Mouse (Mus musculus): Measurements from ENCODE around the gene Plscr2.

DNA sequence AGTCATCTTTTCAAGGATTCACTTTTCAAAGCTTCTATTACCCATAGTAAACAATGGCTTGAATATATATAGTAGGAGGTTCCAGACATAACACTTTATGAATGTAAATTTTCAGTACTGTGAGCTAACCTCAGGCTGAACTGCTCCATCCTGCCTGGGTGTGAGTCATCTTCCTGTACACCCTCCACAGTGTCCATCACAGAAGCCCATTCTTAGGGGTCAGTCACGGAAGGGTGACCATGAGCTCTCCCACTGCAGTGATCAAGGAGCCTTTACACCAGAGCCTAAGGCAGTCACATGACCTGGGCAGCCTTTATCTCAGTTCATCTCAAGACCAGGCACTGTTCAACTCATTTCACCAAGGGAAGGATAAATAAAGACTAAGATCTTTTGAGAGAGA, 7.7 kb upstream of the Plscr2 start:
- TF ChIP-seq CTCF (IDR thresholded peaks at IDR 0.05; ENCODE audit: insufficient read depth, low read depth, low read length): no peak
- no peak for TF ChIP-seq POLR2A (IDR thresholded peaks at IDR 0.05; ENCODE audit: insufficient read depth, low read depth, low read length)
